Mouse (Mus musculus) megakaryocyte, adult 5-6 weeks (primary cell): ENCODE measurements around the gene Mycbp2. TPM values are rescaled to one million over a fixed set of nuclear protein-coding genes. Genes with fewer than 3 reads are reported as not detected.
A peak's percentile ranks its signal among the peaks of the same experiment; 100 is the strongest.

ENCODE experiments used
- ATAC-seq: 2 replicates; pipeline ENCODE4 v1.8.0; 2016; ENCODE audit warnings: mild to moderate bottlenecking, inconsistent platforms; ENCODE audit not compliant: poor library complexity, severe bottlenecking
- total RNA-seq, 2 experiments: library from RNA; stranded (forward) in 1 of 2; stranded (reverse) in 1 of 2; fragments of 153-499, 151-499 nt in 1 of 2; fragments of 221-1000, 200-1000 nt in 1 of 2; gene quantifications; 2 replicates each; pipeline versions ENCODE4 v1.2.3 to v1.2.4; 2015 to 2017

The Mycbp2 gene
- total RNA-seq, 2 experiments from 2014 or later: 56.4 to 71.3 TPM

GRCm38 (mm10) chr14:103075166-103075565 is 271.4 kb downstream of the Mycbp2 start:
- no peak for ATAC-seq

GRCm38 (mm10) chr14:103073825-103074224 is 272.8 kb downstream of the Mycbp2 start:
- no peak for ATAC-seq

GRCm38 (mm10) chr14:103072731-103073130 is 273.9 kb downstream of the Mycbp2 start:
- no peak for ATAC-seq

- ATAC-seq: no peak
Observed at GRCm38 (mm10) chr14:103071471-103071870, 275.1 kb downstream of the Mycbp2 start.

GRCm38 (mm10) chr14:103070790-103071189 is 275.8 kb downstream of the Mycbp2 start:
- peak; percentile 48 for ATAC-seq

- ATAC-seq: peak; percentile 74
Observed at GRCm38 (mm10) chr14:103069864-103070611, 276.6 kb downstream of the Mycbp2 start, which contains the start of gene Cln5. Cln5 (plus strand) TSS chr14:103070216.

GRCm38 (mm10) chr14:103069465-103069863 is 277.1 kb downstream of the Mycbp2 start:
- ATAC-seq: peak; percentile 1

GRCm38 (mm10) chr14:103065294-103066167 is 281.1 kb downstream of the Mycbp2 start:
- ATAC-seq: peak; percentile 47

Other genes with a start within 250 kb of the Mycbp2 start
- 46.3 and 51.3 TPM in 2 replicates for gene Fbxl3, start 247.2 kb downstream of the Mycbp2 start, total RNA-seq (2015)
- gene Fbxl3, start 247.2 kb downstream of the Mycbp2 start, total RNA-seq (2017): 72.7 and 92.4 TPM in 2 replicates
- gene Scel, start 166.5 kb upstream of the Mycbp2 start, total RNA-seq (2015): 0.51 and 0.73 TPM in 2 replicates
- gene Scel, start 166.5 kb upstream of the Mycbp2 start, total RNA-seq (2017): 0.62 and 1.7 TPM in 2 replicates